Mouse (Mus musculus) lung, adult 2 months (tissue): ENCODE data around the gene Slc24a1.

ENCODE experiments used
- CTCF ChIP-seq: fragments of 200-500 bp; IDR thresholded peaks from 2 replicates; pipeline ENCODE4 v1.5.1; 2011; ENCODE audit warnings: mild to moderate bottlenecking, low read length, control low read depth; ENCODE audit not compliant: insufficient read depth
- POLR2A ChIP-seq: fragments of 200-500 bp; IDR thresholded peaks from 2 replicates; pipeline ENCODE4 v1.6.1; 2011; ENCODE audit warnings: low read depth, mild to moderate bottlenecking, control low read depth, low read length, borderline replicate concordance; ENCODE audit errors: extremely low read depth

- TF ChIP-seq CTCF (no peak), POLR2A (no peak)
These were observed 36.2 kb upstream of the Slc24a1 start for GRCm38 (mm10) chr9:64987651-64988050.
